Mouse (Mus musculus) regulatory T cell (primary cell): ENCODE measurements at regions not wholly inside any gene's neighbourhood (a gene's known extent, or its start where the extent isn't known, plus 50 kb on each side); places are given as distances from the start of the nearest gene placed in this dataset.

Source experiments
- in situ Hi-C: fragments of 300-600 bp; cut with MboI, MseI; formaldehyde crosslinking; loops from one replicate; pipeline ENCODE4 v1.15.1; 2025; ENCODE audit warnings: high pct_unique_total_duplicates

- in situ Hi-C loops: loop anchor here (25.0 kb wide), 1 partner anchor 647 kb away; no protein-coding TSS in a partner anchor
These were observed 69.2 kb upstream of the Gucy1a1 start for GRCm38 (mm10) chr3:82214566-82215465.

- in situ Hi-C loops: loop anchor here (25.0 kb wide), 1 partner anchor 655 kb away; no protein-coding TSS in a partner anchor
These were observed 61.7 kb upstream of the Gucy1a1 start for GRCm38 (mm10) chr3:82207321-82207720.
